Mouse (Mus musculus) CH12.LX (cell line): ENCODE results near the gene Cdk17. TPM values are rescaled to one million over a fixed set of nuclear protein-coding genes. Genes with fewer than 3 reads are reported as not detected.

Source experiments
- DNase-seq: peaks from one replicate; pipeline ENCODE4 v3.0.0-alpha.2; 2013; ENCODE audit errors: extremely low read depth
- H3K27ac ChIP-seq: 2 replicates; pipeline ENCODE4 v1.5.1; 2012; ENCODE audit warnings: low read depth, mild to moderate bottlenecking, control low read depth, moderate library complexity; ENCODE audit not compliant: insufficient read depth
- H3K27me3 ChIP-seq: replicated peaks from 2 replicates; pipeline ENCODE3; 2012; ENCODE audit warnings: inconsistent platforms
- H3K36me3 ChIP-seq, 2 experiments: replicated peaks in 1 of 2; 2 replicates each; pipeline versions ENCODE3 to v1.6.1; 2012; ENCODE audit warnings: inconsistent platforms in 1 of 2, low read length in 1 of 2, mild to moderate bottlenecking in 1 of 2, mixed read lengths in 1 of 2, moderate library complexity in 1 of 2; ENCODE audit not compliant: control insufficient read depth in 1 of 2, insufficient read depth in 1 of 2
- H3K4me1 ChIP-seq, 2 experiments: 2 replicates each; pipeline ENCODE4 v1.6.1; 2012; ENCODE audit warnings: inconsistent platforms in 1 of 2, moderate library complexity in 1 of 2; ENCODE audit not compliant: insufficient read depth in 2 of 2, control insufficient read depth in 1 of 2
- H3K4me2 ChIP-seq: 2 replicates; pipeline ENCODE4 v1.6.1; 2012; ENCODE audit warnings: low read depth, mild to moderate bottlenecking, control low read depth; ENCODE audit not compliant: poor library complexity, insufficient read depth, severe bottlenecking
- H3K4me3 ChIP-seq, 3 experiments: fragments of 150-350 bp in 1 of 3; sonication (generic) in 1 of 3; replicated peaks in 1 of 3; 2 replicates each; pipeline versions ENCODE3 to v1.5.1; 2011 to 2012; ENCODE audit warnings: low read depth in 2 of 3, low read length in 2 of 3, mild to moderate bottlenecking in 2 of 3, moderate library complexity in 2 of 3, control low read depth in 1 of 3, improper control_type of control experiment in 1 of 3, inconsistent platforms in 1 of 3, mixed read lengths in 1 of 3; ENCODE audit not compliant: poor library complexity in 1 of 3
- H3K79me2 ChIP-seq: replicated peaks from 2 replicates; pipeline ENCODE4 v1.6.1; 2012; ENCODE audit warnings: mild to moderate bottlenecking, moderate library complexity; ENCODE audit not compliant: control insufficient read depth, poor library complexity, insufficient read depth, severe bottlenecking; ENCODE audit errors: extremely low read depth
- H3K9ac ChIP-seq: 2 replicates; pipeline ENCODE4 v1.6.1; 2012; ENCODE audit warnings: low read depth, mild to moderate bottlenecking, control low read depth, moderate library complexity; ENCODE audit not compliant: insufficient read depth
- H3K9me3 ChIP-seq: replicated peaks from 2 replicates; pipeline ENCODE3; 2012; ENCODE audit warnings: low read length, inconsistent platforms, mixed read lengths
- BHLHE40 ChIP-seq: IDR thresholded peaks from 2 replicates; pipeline ENCODE4 v1.6.1; 2011; ENCODE audit warnings: mild to moderate bottlenecking, low read depth, low read length, improper control_type of control experiment
- CHD1 ChIP-seq: IDR thresholded peaks from 2 replicates; pipeline ENCODE4 v1.6.1; 2012; ENCODE audit warnings: low read depth, low read length, improper control_type of control experiment, inconsistent platforms
- CHD2 ChIP-seq: IDR thresholded peaks from 2 replicates; pipeline ENCODE4 v1.6.1; 2011; ENCODE audit warnings: low read length, improper control_type of control experiment
- CTCF ChIP-seq, 2 experiments: IDR thresholded peaks in 1 of 2; conservative IDR thresholded peaks in 1 of 2; 2 replicates each; pipeline ENCODE4 v1.5.1; 2011 to 2012; ENCODE audit warnings: low read depth in 2 of 2, low read length in 2 of 2, improper control_type of control experiment in 1 of 2, inconsistent platforms in 1 of 2, mild to moderate bottlenecking in 1 of 2, moderate library complexity in 1 of 2
- E2F4 ChIP-seq: IDR thresholded peaks from 2 replicates; pipeline ENCODE4 v1.6.1; 2011; ENCODE audit warnings: low read depth, low read length, improper control_type of control experiment; ENCODE audit not compliant: insufficient replicate concordance
- EP300 ChIP-seq: IDR thresholded peaks from 2 replicates; pipeline ENCODE4 v1.6.1; 2011; ENCODE audit warnings: low read length, improper control_type of control experiment
- ETS1 ChIP-seq: conservative IDR thresholded peaks from 2 replicates; pipeline ENCODE4 v1.6.1; 2012; ENCODE audit warnings: low read depth, mild to moderate bottlenecking, inconsistent platforms, low read length, improper control_type of control experiment, moderate library complexity
- GABPA ChIP-seq: IDR thresholded peaks from 2 replicates; pipeline ENCODE4 v1.6.1; 2012; ENCODE audit warnings: low read depth, low read length, improper control_type of control experiment, inconsistent platforms; ENCODE audit not compliant: insufficient replicate concordance
- HCFC1 ChIP-seq: IDR thresholded peaks from 2 replicates; pipeline ENCODE4 v1.6.1; 2012; ENCODE audit warnings: low read depth, mild to moderate bottlenecking, inconsistent platforms, low read length, improper control_type of control experiment
- IRF4 ChIP-seq: IDR thresholded peaks from 2 replicates; pipeline ENCODE4 v1.6.1; 2014; ENCODE audit warnings: low read depth, mild to moderate bottlenecking, inconsistent platforms, low read length, improper control_type of control experiment
- JUND ChIP-seq: conservative IDR thresholded peaks from 2 replicates; pipeline ENCODE4 v1.6.1; 2011; ENCODE audit warnings: low read depth, low read length, improper control_type of control experiment
- KAT2A ChIP-seq: IDR thresholded peaks from 2 replicates; pipeline ENCODE4 v1.6.1; 2012; ENCODE audit warnings: low read length, improper control_type of control experiment, inconsistent platforms; ENCODE audit not compliant: insufficient replicate concordance
- MAFK ChIP-seq: IDR thresholded peaks from 2 replicates; pipeline ENCODE4 v1.6.1; 2011; ENCODE audit warnings: low read length, improper control_type of control experiment; ENCODE audit not compliant: insufficient replicate concordance
- MAX ChIP-seq: IDR thresholded peaks from 2 replicates; pipeline ENCODE4 v1.6.1; 2011; ENCODE audit warnings: low read length, improper control_type of control experiment
- MAZ ChIP-seq: IDR thresholded peaks from 2 replicates; pipeline ENCODE4 v1.6.1; 2012; ENCODE audit warnings: low read depth, mild to moderate bottlenecking, inconsistent platforms, low read length, improper control_type of control experiment, moderate library complexity
- MEF2A ChIP-seq: IDR thresholded peaks from 2 replicates; pipeline ENCODE4 v1.6.1; 2014; ENCODE audit warnings: low read depth, mild to moderate bottlenecking, inconsistent platforms, low read length, improper control_type of control experiment, borderline replicate concordance
- NELFE ChIP-seq: IDR thresholded peaks from 2 replicates; pipeline ENCODE4 v1.6.1; 2011; ENCODE audit warnings: low read depth, low read length, improper control_type of control experiment
- PAX5 ChIP-seq: IDR thresholded peaks from 2 replicates; pipeline ENCODE4 v1.6.1; 2012; ENCODE audit warnings: low read length, inconsistent platforms, mixed read lengths
- POLR2A ChIP-seq: IDR thresholded peaks from 2 replicates; pipeline ENCODE4 v1.6.1; 2011; ENCODE audit warnings: low read depth, mild to moderate bottlenecking, improper control_type of control experiment, low read length
- POLR2AphosphoS2 ChIP-seq: IDR thresholded peaks from 2 replicates; pipeline ENCODE4 v1.6.1; 2011; ENCODE audit warnings: low read depth, low read length, improper control_type of control experiment
- RAD21 ChIP-seq: IDR thresholded peaks from 2 replicates; pipeline ENCODE4 v1.6.1; 2011; ENCODE audit warnings: low read depth, mild to moderate bottlenecking, low read length, improper control_type of control experiment, moderate library complexity
- RCOR1 ChIP-seq: conservative IDR thresholded peaks from 2 replicates; pipeline ENCODE4 v1.6.1; 2012; ENCODE audit warnings: low read depth, mild to moderate bottlenecking, inconsistent platforms, low read length, improper control_type of control experiment
- SIN3A ChIP-seq: IDR thresholded peaks from 2 replicates; pipeline ENCODE4 v1.6.1; 2012; ENCODE audit warnings: low read length, improper control_type of control experiment, inconsistent platforms
- SMC3 ChIP-seq: IDR thresholded peaks from 2 replicates; pipeline ENCODE4 v1.6.1; 2011; ENCODE audit warnings: low read depth, low read length, improper control_type of control experiment
- UBTF ChIP-seq: IDR thresholded peaks from 2 replicates; pipeline ENCODE4 v1.6.1; 2012; ENCODE audit warnings: low read depth, mild to moderate bottlenecking, inconsistent platforms, low read length, improper control_type of control experiment, moderate library complexity
- USF1 ChIP-seq: IDR thresholded peaks from 2 replicates; pipeline ENCODE4 v1.6.1; 2014; ENCODE audit warnings: low read depth, mild to moderate bottlenecking, inconsistent platforms, low read length, improper control_type of control experiment
- ZC3H11A ChIP-seq: IDR thresholded peaks from 2 replicates; pipeline ENCODE4 v1.6.1; 2012; ENCODE audit warnings: low read depth, mild to moderate bottlenecking, inconsistent platforms, low read length, improper control_type of control experiment
- ZKSCAN1 ChIP-seq: IDR thresholded peaks from 2 replicates; pipeline ENCODE4 v1.6.1; 2012; ENCODE audit warnings: low read depth, inconsistent platforms, low read length, improper control_type of control experiment, borderline replicate concordance
- ZMIZ1 ChIP-seq: IDR thresholded peaks from 2 replicates; pipeline ENCODE4 v1.6.1; 2012; ENCODE audit warnings: low read depth, mild to moderate bottlenecking, inconsistent platforms, low read length, improper control_type of control experiment
- ZNF384 ChIP-seq: IDR thresholded peaks from 2 replicates; pipeline ENCODE4 v1.6.1; 2012; ENCODE audit warnings: low read depth, low read length, improper control_type of control experiment, inconsistent platforms
- dilution Hi-C: fragments of 300-500 bp; cut with MboI; formaldehyde crosslinking; loops from 2 replicates; pipeline ENCODE4 v1.14.3; 2020; ENCODE audit warnings: low sequenced_read_pairs; ENCODE audit not compliant: extremely low pct_unique_long_range_greater_than_20kb, extremely low pct_ligation_motif_present
- in situ Hi-C: fragments of 300-500 bp; cut with MboI; formaldehyde crosslinking; loops from 3 replicates; pipeline ENCODE4 v1.14.3; 2019; ENCODE audit warnings: low sequenced_read_pairs, low pct_ligation_motif_present, low pct_unique_long_range_greater_than_20kb, mixed read lengths
- polyA plus RNA-seq: library from polyadenylated mRNA; unstranded; fragments of >175 nt; gene quantifications from 2 replicates; pipeline ENCODE4 v1.2.1, GENCODE M21; 2012; ENCODE audit warnings: low read depth; ENCODE audit not compliant: insufficient read length
- total RNA-seq, 2 experiments: library from RNA; depleted of rRNA; stranded (reverse); fragments of 300-350 nt in 1 of 2; fragments of >200 nt in 1 of 2; gene quantifications; 2 replicates each; pipeline ENCODE4 v1.2.3; 2012 to 2014

Gene Cdk17
- total and polyA plus RNA-seq, 3 experiments: 23.4 to 51.3 (median 28.5) TPM

DNA sequence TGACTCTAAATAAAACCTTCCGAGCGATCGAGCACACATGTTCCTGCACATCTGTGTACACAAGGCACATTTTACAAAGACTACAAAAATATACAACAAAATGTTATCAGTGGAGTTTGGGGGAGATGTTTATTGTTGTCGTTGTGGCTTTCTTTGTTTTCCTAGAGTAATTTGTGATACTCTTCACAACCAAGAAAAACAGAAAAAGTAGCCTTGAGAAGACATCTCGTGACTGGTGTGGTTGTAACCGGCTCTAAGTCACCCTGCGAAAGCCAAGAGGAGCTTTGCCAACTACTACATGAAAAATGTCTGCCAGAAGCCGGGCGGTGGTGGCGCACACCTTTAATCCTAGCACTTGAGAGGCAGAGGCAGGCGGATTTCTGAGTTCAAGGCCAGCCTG is 145.7 kb downstream of the Cdk17 start:
- Histone ChIP-seq H3K36me3 (peaks cover 1 to 27% of the 10 kb centered on the region in 2 experiments), H3K9ac (peak overlapping the region; percentile 95), H3K79me2 (peaks cover 80% of the 10 kb centered on the region), H3K4me1 (peaks cover 2 to 61% of the 10 kb centered on the region in 2 experiments; a peak in 3 of 4 replicates), H3K4me2 (peak overlapping the region; percentile 90), H3K27ac (peak overlapping the region; percentile 52), H3K27me3 (no peaks in the 10 kb centered on the region), H3K9me3 (no peaks in the 10 kb centered on the region), H3K4me3 (peak overlapping the region in 1 of 3 experiments; percentile 1)
- no peak for DNase-seq
- in situ Hi-C loops: no loop called here
- dilution Hi-C loops: no loop called here
- no peak for TF ChIP-seq JUND
- TF ChIP-seq BHLHE40: peak; percentile 41

DNA sequence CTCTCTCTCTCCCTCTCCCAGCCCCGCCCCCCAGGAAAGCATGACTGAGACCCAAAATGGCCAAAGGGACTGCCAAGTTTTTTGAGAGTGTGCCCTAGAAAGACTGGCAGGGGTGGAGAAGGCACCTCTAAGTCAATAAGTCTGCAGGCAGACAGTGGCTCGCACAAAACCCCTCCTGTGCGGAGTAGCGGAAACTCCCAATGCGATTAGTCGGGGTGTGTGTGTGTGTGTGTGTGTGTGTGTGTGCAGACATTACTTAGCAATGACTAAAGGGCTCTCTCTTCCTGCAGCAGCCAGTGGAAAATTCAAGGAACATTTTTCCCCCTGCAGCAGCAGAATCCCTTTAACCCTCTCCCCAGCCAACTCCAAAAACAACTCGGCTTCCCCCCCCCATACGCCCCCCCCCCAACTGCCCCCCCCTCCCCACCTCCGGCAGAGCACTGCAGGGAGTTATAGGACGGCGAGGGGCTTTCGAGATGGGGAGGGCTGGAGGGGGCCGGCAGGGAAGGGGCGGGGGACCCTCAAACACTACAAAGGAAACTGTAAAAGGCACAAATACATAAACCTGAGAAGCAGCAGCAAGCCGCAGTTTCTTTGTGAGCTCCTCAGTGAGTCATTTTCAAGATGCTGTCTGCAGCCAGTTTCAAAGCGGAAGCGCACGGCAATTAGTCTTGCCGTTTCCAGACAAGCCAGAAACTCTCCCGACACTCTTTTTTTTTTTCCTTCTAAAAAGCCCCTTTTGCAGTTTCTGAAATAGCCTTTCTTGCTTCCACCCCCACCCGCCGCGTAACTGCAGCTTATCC is 148.7 kb downstream of the Cdk17 start:
- Histone ChIP-seq H3K4me2 (peak overlapping the region; percentile 87), H3K9me3 (no peaks in the 10 kb centered on the region), H3K27me3 (no peaks in the 10 kb centered on the region), H3K79me2 (peaks cover 51% of the 10 kb centered on the region), H3K9ac (peak overlapping the region; percentile 95), H3K36me3 (peaks cover 0 to 10% of the 10 kb centered on the region in 2 experiments), H3K4me3 (peak overlapping the region; percentile 75 to 91 (median 81)), H3K27ac (peak overlapping the region; percentile 91), H3K4me1 (peaks cover 2 to 45% of the 10 kb centered on the region in 2 experiments; a peak in 3 of 4 replicates)
- dilution Hi-C loops: no loop called here
- peak; percentile 85 for DNase-seq
- in situ Hi-C loops: no loop called here
- TF ChIP-seq IRF4 (peak; percentile 95), CHD1 (peak; percentile 51; the same call in 1 of the 2 replicates), SIN3A (peak; percentile 70), CHD2 (peak; percentile 78), MAX (0 out of 2 replicates have a peak, but pooled peaks have one; percentile 33), SMC3 (peak; percentile 15), POLR2AphosphoS2 (no peak), KAT2A (no peak), POLR2A (peak; percentile 37), RAD21 (peak; percentile 0), HCFC1 (peak; percentile 44), ETS1 (peak; percentile 89), PAX5 (no peak), E2F4 (no peak), BHLHE40 (peak; percentile 80), UBTF (no peak; the same call in 1 of the 2 replicates), GABPA (no peak), MAFK (peak; percentile 59; the same call in 1 of the 2 replicates), EP300 (peak; percentile 88), NELFE (peak; percentile 11; the same call in 1 of the 2 replicates), MEF2A (peak; percentile 93), ZC3H11A (no peak), JUND (peak; percentile 41; the same call in 1 of the 2 replicates), ZMIZ1 (no peak), MAZ (peak; percentile 86), CTCF (conservative IDR thresholded peaks at IDR 0.05 in 1 of 2, IDR thresholded peaks at IDR 0.05 in 1 of 2; ENCODE audit: low read depth in 2 of 2, low read length in 2 of 2) (no peak), ZKSCAN1 (no peak; the same call in 1 of the 2 replicates), RCOR1 (peak; percentile 82), USF1 (no peak), ZNF384 (peak; percentile 97)
